Mouse (Mus musculus) mouse trophoblast stem cell (cell line): ENCODE results near the gene Tas2r114.

Source experiments
- in situ Hi-C, 2 experiments: fragments of 300-500 bp; cut with MseI, MboI; formaldehyde crosslinking; loops; 2 replicates in 1 of 2; 3 replicates in 1 of 2; pipeline ENCODE4 v1.15.1; 2025

The Tas2r114 gene

GRCm38 (mm10) chr6:131689963-131690362, at the start of gene Tas2r114:
Gene Tas2r114, minus strand, starts transcription at chr6:131690063.
- in situ Hi-C loops: no loop called here

GRCm38 (mm10) chr6:131712803-131713202, 22.9 kb upstream of the Tas2r114 start:
- in situ Hi-C loops: no loop called here

- in situ Hi-C loops: no loop called here
Measured at GRCm38 (mm10) chr6:131687395-131687794, 2.5 kb downstream of the Tas2r114 start, which contains the start of gene Tas2r105. Gene Tas2r105, minus strand, starts transcription at chr6:131687495.

- in situ Hi-C loops: no loop called here
Measured at GRCm38 (mm10) chr6:131685644-131686043, 4.2 kb downstream of the Tas2r114 start, which contains the start of gene Tas2r104. Gene Tas2r104, minus strand, starts transcription at chr6:131685744.

- in situ Hi-C loops: no loop called here
Measured at GRCm38 (mm10) chr6:131678786-131679185, 11.1 kb downstream of the Tas2r114 start, which contains the start of gene Tas2r106. Gene Tas2r106, minus strand, starts transcription at chr6:131678886.

GRCm38 (mm10) chr6:131660049-131660448, 29.8 kb downstream of the Tas2r114 start, which contains the start of gene Tas2r107:
Gene Tas2r107, minus strand, starts transcription at chr6:131660149.
- in situ Hi-C loops: no loop called here
